Mouse (Mus musculus): ENCODE data around the gene Tub. TPM values are rescaled to one million over a fixed set of nuclear protein-coding genes. Genes with fewer than 3 reads are reported as not detected.

The Tub gene
- polyA plus RNA-seq, 1 experiment from 2014 or later = 57.8 TPM

DNA sequence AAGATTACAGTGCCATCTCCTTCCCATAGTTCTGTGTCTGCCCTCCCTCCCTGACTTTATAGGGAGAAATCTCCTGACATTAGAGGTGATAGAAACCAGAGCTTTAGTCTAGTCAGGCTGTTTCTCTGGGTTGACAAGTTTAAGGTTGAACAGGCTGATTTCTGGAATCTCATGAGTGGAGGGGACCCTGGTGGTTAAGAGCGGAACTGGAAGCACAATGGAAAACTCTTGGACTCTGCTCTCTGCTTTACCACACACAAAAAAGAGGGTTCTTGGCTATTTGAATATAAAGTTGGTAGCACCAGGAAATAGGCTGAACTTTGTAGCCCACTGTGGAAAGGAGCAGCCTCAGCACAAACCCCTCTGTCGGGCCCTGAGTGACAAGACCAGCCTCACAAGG, 81.9 kb downstream of the Tub start:
- Histone ChIP-seq H3K4me1 (replicated peaks; ENCODE audit: control insufficient read depth, insufficient read depth, low read length) (no peaks in the 10 kb centered on the region), H3K9ac (replicated peaks; ENCODE audit: low read depth, low read length) (no peak overlapping the region), H3K9me3 (ENCODE audit: control insufficient read depth, low read length) (no peaks in the 10 kb centered on the region), H3K4me2 (ENCODE audit: low read length) (no peak overlapping the region), H3K27me3 (replicated peaks; ENCODE audit: control insufficient read depth, insufficient read depth, low read length) (no peaks in the 10 kb centered on the region), H3K36me3 (ENCODE audit: control insufficient read depth, insufficient read depth) (peaks cover 11% of the 10 kb centered on the region; the same call in 1 of the 2 replicates), H3K4me3 (replicated peaks; ENCODE audit: low read length) (no peak overlapping the region), H3K27ac (ENCODE audit: low read length) (no peak overlapping the region)
- WGBS = 85% methylated on average over 2 of the region's 2 CpGs
- ATAC-seq = no peak

DNA sequence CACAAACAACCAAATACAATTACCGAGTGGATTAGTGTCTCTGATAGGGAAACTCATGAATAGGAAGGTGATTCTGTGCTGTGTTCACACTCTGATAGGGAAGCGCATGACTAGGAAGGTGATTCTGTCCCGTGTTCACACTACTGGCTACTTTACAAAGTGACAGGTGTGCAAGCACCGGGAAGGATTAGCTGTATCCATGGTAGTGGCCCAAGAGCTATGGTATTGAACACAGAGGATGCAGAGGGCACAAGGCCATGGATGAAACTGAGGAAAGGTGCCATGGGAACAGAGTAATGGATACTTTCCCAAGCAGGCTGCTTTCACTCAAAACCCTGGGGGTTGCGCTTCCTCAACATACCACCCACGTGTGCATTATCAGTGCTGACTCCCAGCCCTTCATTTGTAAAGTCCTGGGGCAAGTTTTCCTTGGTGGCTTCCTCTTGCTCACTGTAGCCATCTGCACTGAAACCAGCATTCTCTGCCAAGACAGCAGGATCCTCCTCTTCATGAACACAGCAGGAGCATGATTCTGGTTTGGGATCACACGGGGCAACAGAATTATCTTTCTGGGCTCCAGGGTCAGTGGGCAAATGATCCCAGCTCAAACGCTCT, 88.1 kb downstream of the Tub start:
- H3K4me2 ChIP-seq (ENCODE audit: low read length) = no peak overlapping the region
- no peak overlapping the region for H3K9ac ChIP-seq (replicated peaks; ENCODE audit: low read depth, low read length)
- peaks cover 5% of the 10 kb centered on the region for H3K4me1 ChIP-seq (replicated peaks; ENCODE audit: control insufficient read depth, insufficient read depth, low read length)
- H3K27me3 ChIP-seq (replicated peaks; ENCODE audit: control insufficient read depth, insufficient read depth, low read length) = no peaks in the 10 kb centered on the region
- WGBS = 82% methylated on average over 8 of the region's 8 CpGs
- peaks cover 3% of the 10 kb centered on the region; the same call in 1 of the 2 replicates for H3K36me3 ChIP-seq (ENCODE audit: control insufficient read depth, insufficient read depth)
- H3K9me3 ChIP-seq (ENCODE audit: control insufficient read depth, low read length) = no peaks in the 10 kb centered on the region
- no peak for ATAC-seq
- H3K27ac ChIP-seq (ENCODE audit: low read length) = peak overlapping the region; percentile 88
- no peak overlapping the region for H3K4me3 ChIP-seq (replicated peaks; ENCODE audit: low read length)

DNA sequence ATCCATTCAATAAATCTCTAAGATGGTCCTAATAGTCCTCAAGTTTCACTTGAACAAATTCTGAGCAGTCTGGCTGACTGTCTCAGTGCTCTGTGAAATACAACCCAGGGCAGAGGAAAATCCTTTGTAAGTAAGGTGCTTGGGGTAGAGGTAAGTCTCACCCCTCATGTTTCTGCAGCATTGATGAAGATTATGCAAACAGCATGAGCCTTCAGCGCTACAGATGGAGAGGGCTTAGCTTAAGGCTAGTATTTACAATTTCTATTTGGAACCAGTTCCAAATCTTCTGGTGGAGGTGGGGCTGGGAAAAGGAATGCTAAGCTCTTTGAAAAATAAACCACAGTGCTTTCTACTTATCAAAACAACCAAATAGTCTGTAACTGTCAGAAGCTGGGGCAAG, 88.8 kb downstream of the Tub start:
- no peaks in the 10 kb centered on the region for H3K9me3 ChIP-seq (ENCODE audit: control insufficient read depth, low read length)
- ATAC-seq = peak; percentile 82
- WGBS = 17% methylated on average over 1 of the region's 1 CpGs
- H3K9ac ChIP-seq (replicated peaks; ENCODE audit: low read depth, low read length) = no peak overlapping the region
- peak overlapping the region; percentile 88 for H3K27ac ChIP-seq (ENCODE audit: low read length)
- H3K36me3 ChIP-seq (ENCODE audit: control insufficient read depth, insufficient read depth) = peaks cover 3% of the 10 kb centered on the region; the same call in 1 of the 2 replicates
- H3K4me2 ChIP-seq (ENCODE audit: low read length) = peak overlapping the region; percentile 33
- H3K27me3 ChIP-seq (replicated peaks; ENCODE audit: control insufficient read depth, insufficient read depth, low read length) = no peaks in the 10 kb centered on the region
- peaks cover 5% of the 10 kb centered on the region for H3K4me1 ChIP-seq (replicated peaks; ENCODE audit: control insufficient read depth, insufficient read depth, low read length)
- H3K4me3 ChIP-seq (replicated peaks; ENCODE audit: low read length) = no peak overlapping the region

DNA sequence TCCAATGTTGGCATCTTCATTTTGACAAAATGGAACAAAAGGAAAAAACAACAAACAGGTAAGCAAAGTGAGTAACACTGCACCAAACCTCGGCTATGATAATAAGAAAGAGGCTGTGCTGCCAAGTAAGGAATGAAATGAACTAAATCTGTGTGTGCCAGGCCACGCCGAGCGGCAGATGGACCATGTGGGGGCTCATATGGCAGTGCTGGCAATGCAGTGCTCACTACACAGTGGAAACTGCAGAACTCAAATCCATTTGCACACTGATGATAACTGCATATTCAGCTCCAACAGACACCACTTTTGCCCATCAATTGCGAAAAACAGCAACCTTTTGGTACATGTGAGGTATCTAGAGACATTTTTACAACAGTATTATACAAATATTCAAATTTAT, 89.3 kb downstream of the Tub start:
- H3K4me2 ChIP-seq (ENCODE audit: low read length) = peak overlapping the region; percentile 33
- no peak overlapping the region for H3K9ac ChIP-seq (replicated peaks; ENCODE audit: low read depth, low read length)
- no peak overlapping the region for H3K4me3 ChIP-seq (replicated peaks; ENCODE audit: low read length)
- peaks cover 2% of the 10 kb centered on the region; the same call in 1 of the 2 replicates for H3K36me3 ChIP-seq (ENCODE audit: control insufficient read depth, insufficient read depth)
- ATAC-seq = peak; percentile 97
- H3K27me3 ChIP-seq (replicated peaks; ENCODE audit: control insufficient read depth, insufficient read depth, low read length) = no peaks in the 10 kb centered on the region
- peak overlapping the region; percentile 88 for H3K27ac ChIP-seq (ENCODE audit: low read length)
- no peaks in the 10 kb centered on the region for H3K9me3 ChIP-seq (ENCODE audit: control insufficient read depth, low read length)
- peaks cover 5% of the 10 kb centered on the region for H3K4me1 ChIP-seq (replicated peaks; ENCODE audit: control insufficient read depth, insufficient read depth, low read length)
- WGBS = 55% methylated on average over 5 of the region's 5 CpGs

DNA sequence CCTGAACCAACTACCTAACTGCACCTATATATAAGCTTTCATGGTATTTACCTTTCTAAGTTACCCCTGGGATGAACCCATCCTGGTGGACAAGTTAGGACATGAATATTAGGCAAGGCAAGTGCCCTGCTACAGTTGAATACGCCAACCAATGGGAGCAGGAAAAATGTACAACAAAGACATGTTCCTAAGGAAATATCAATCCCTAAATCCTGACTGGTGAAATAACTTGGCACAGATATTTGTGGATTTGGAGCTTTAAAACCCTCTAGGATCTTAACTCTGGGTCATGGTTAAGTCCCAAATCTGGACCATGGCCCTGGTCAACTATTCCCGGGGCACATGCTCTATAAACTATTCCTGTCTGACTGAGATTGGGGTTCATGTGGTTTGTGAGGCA, 95.7 kb downstream of the Tub start:
- Histone ChIP-seq H3K4me2 (ENCODE audit: low read length) (no peak overlapping the region), H3K27ac (ENCODE audit: low read length) (no peak overlapping the region), H3K36me3 (ENCODE audit: control insufficient read depth, insufficient read depth) (no peaks in the 10 kb centered on the region), H3K9me3 (ENCODE audit: control insufficient read depth, low read length) (no peaks in the 10 kb centered on the region), H3K4me1 (replicated peaks; ENCODE audit: control insufficient read depth, insufficient read depth, low read length) (no peaks in the 10 kb centered on the region), H3K4me3 (replicated peaks; ENCODE audit: low read length) (no peak overlapping the region), H3K9ac (replicated peaks; ENCODE audit: low read depth, low read length) (no peak overlapping the region), H3K27me3 (replicated peaks; ENCODE audit: control insufficient read depth, insufficient read depth, low read length) (no peaks in the 10 kb centered on the region)
- WGBS = 96% methylated on average over 2 of the region's 2 CpGs
- ATAC-seq = no peak

DNA sequence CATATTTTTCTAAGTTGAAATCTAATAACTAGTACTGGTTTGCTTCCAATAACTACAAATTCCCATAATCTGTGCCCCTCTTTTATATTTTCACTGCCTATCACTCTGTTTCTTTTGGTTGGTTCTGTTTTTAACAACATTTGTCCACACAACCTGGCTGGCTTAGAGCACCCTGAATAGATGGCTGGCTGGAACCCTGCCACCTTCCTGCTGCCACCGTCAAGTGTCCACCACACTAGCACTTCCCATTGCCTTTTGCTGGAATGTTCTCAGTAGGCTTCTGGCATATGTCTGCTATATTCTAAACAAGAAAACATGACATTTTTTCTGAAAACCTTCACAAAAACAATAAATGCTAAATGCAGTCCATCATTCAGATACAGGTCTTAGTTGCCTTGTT, 100.7 kb downstream of the Tub start:
- 73% methylated on average over 1 of the region's 1 CpGs for WGBS
- H3K4me2 ChIP-seq (ENCODE audit: low read length) = no peak overlapping the region
- no peaks in the 10 kb centered on the region for H3K27me3 ChIP-seq (replicated peaks; ENCODE audit: control insufficient read depth, insufficient read depth, low read length)
- H3K4me3 ChIP-seq (replicated peaks; ENCODE audit: low read length) = no peak overlapping the region
- H3K27ac ChIP-seq (ENCODE audit: low read length) = no peak overlapping the region
- no peaks in the 10 kb centered on the region for H3K4me1 ChIP-seq (replicated peaks; ENCODE audit: control insufficient read depth, insufficient read depth, low read length)
- ATAC-seq = no peak
- H3K36me3 ChIP-seq (ENCODE audit: control insufficient read depth, insufficient read depth) = no peaks in the 10 kb centered on the region; the same call in 1 of the 2 replicates
- no peaks in the 10 kb centered on the region for H3K9me3 ChIP-seq (ENCODE audit: control insufficient read depth, low read length)
- H3K9ac ChIP-seq (replicated peaks; ENCODE audit: low read depth, low read length) = no peak overlapping the region

DNA sequence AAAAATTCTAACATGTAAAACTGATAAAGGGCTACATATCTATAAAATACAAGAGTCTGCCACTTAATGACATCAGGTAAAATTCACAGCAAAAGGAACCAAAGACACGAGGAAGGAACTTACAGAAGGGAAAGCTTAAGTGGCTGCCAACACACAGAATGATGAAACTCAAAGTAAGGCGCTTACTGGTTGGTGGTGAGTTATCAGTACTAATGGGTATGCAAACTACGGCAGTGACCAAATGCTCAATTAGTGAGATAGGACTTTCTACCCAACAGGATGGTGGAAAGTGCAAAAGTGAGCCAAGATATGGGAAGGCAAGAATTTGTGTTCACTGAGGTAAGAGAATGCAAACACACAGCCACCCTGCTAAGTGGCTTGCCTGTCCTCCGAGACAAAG, 109.4 kb downstream of the Tub start:
- no peak for ATAC-seq
- Histone ChIP-seq H3K4me1 (replicated peaks; ENCODE audit: control insufficient read depth, insufficient read depth, low read length) (no peaks in the 10 kb centered on the region), H3K27ac (ENCODE audit: low read length) (no peak overlapping the region), H3K4me3 (replicated peaks; ENCODE audit: low read length) (no peak overlapping the region), H3K9me3 (ENCODE audit: control insufficient read depth, low read length) (no peaks in the 10 kb centered on the region), H3K9ac (replicated peaks; ENCODE audit: low read depth, low read length) (no peak overlapping the region), H3K27me3 (replicated peaks; ENCODE audit: control insufficient read depth, insufficient read depth, low read length) (no peaks in the 10 kb centered on the region), H3K36me3 (ENCODE audit: control insufficient read depth, insufficient read depth) (no peaks in the 10 kb centered on the region), H3K4me2 (ENCODE audit: low read length) (no peak overlapping the region)
- 89% methylated on average over 4 of the region's 4 CpGs for WGBS

DNA sequence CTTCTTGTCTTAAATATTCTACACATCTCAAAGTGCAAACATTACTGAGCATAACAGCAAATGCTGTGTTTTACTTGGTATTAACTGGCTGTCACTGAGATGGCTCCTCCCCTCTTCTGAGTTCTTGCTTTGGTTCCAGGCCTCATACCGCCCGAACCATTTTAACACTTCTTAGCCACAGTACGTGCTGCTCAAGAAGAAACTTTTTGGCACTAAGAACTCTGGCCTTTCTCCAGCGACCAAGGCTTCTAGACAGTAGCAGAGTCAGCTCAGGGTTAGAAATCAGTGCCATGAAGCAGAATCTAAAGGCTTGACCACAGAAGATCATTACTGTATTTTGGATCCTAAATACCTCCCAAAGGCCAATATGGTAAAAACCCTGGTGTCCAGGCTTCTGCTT, 119.5 kb downstream of the Tub start:
- WGBS = 84% methylated on average over 4 of the region's 4 CpGs

DNA sequence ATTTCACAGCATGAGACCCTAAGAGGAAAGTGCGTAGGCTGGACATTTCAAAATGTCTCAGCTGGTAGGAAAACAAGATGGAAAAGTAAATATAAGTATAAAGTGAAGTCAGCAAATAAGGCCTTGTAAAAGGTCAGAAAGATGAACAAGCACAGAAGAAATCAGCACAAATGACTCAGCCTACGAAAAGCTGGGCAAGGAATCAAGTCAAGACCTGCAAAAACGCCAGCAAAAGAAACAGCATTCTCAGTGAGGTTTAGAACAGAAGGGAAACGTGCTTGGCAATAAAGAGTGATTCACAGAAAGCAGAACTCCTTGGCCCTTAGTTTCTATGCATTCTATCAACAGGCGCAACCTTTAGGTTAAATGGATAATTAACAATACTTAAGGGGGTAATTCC, 122.2 kb downstream of the Tub start:
- Histone ChIP-seq H3K4me1 (replicated peaks; ENCODE audit: control insufficient read depth, insufficient read depth, low read length) (no peaks in the 10 kb centered on the region), H3K4me2 (ENCODE audit: low read length) (no peak overlapping the region), H3K9me3 (ENCODE audit: control insufficient read depth, low read length) (no peaks in the 10 kb centered on the region), H3K9ac (replicated peaks; ENCODE audit: low read depth, low read length) (no peak overlapping the region), H3K27me3 (replicated peaks; ENCODE audit: control insufficient read depth, insufficient read depth, low read length) (no peaks in the 10 kb centered on the region), H3K4me3 (replicated peaks; ENCODE audit: low read length) (no peak overlapping the region), H3K36me3 (ENCODE audit: control insufficient read depth, insufficient read depth) (no peaks in the 10 kb centered on the region), H3K27ac (ENCODE audit: low read length) (no peak overlapping the region)
- no peak for ATAC-seq
- 67% methylated on average over 5 of the region's 5 CpGs for WGBS

More for the DNA sequence above, 119.5 kb downstream of the Tub start:
- no peak overlapping the region for H3K9ac ChIP-seq (replicated peaks; ENCODE audit: low read depth, low read length)
- H3K4me1 ChIP-seq (replicated peaks; ENCODE audit: control insufficient read depth, insufficient read depth, low read length) = no peaks in the 10 kb centered on the region
- no peak overlapping the region for H3K4me2 ChIP-seq (ENCODE audit: low read length)
- H3K9me3 ChIP-seq (ENCODE audit: control insufficient read depth, low read length) = no peaks in the 10 kb centered on the region
- no peaks in the 10 kb centered on the region for H3K27me3 ChIP-seq (replicated peaks; ENCODE audit: control insufficient read depth, insufficient read depth, low read length)
- ATAC-seq = no peak
- no peaks in the 10 kb centered on the region for H3K36me3 ChIP-seq (ENCODE audit: control insufficient read depth, insufficient read depth)
- H3K4me3 ChIP-seq (replicated peaks; ENCODE audit: low read length) = no peak overlapping the region
- H3K27ac ChIP-seq (ENCODE audit: low read length) = no peak overlapping the region

Data from forebrain, embryonic 16.5 days (tissue).